Mouse (Mus musculus): Measurements from ENCODE around the gene Hoxd4.
A peak's percentile ranks its signal among the peaks of the same experiment; 100 is the strongest.

The Hoxd4 gene

DNA sequence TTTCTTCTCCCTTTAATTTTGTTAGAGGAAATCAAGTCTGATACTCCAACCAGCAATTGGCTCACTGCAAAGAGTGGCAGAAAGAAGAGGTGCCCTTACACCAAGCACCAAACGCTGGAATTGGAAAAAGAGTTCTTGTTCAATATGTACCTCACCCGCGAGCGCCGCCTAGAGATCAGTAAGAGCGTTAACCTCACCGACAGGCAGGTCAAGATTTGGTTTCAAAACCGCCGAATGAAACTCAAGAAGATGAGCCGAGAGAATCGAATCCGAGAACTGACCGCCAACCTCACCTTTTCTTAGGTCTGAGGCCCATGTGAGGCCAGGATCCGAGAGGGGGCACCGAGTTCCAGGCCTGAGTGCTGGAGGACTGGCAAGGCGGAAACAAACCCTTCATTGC, 17.7 kb upstream of the Hoxd4 start:
- DNase-seq = no peak

- no peak for DNase-seq
Measured at GRCm38 (mm10) chr2:74695383-74695782, 16.3 kb upstream of the Hoxd4 start.

DNA sequence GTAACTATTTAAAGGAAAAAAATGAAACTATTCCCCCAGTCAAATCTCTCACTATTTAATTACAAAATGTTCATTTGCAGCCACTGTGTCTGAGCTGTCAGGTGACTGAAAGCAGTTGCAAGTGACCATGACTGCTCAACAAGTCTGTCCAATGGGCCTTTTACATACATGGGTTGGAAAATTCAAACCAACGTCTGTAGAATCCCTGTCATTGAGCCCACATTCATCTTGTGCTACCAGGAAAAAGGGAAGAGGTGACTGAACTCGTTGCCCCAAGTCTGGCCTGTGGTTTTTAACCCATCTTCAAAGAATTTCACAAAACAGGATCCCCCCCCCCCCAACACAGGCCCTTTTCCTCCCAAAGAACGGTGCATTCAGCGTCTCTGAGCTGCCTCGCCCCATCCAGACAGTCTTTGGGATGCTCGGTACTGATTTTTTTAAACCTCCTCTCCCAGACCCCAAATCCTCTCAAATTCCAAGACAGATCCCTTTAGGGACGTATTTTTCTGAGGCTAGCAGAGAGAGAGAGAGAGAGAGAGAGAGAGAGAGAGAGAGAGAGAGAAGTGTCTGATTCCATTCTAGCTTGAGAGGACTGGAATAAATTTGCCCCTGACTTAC, 15.8 kb upstream of the Hoxd4 start:
- DNase-seq = no peak

- DNase-seq = no peak
Measured at GRCm38 (mm10) chr2:74696442-74697335, 15.0 kb upstream of the Hoxd4 start.

DNA sequence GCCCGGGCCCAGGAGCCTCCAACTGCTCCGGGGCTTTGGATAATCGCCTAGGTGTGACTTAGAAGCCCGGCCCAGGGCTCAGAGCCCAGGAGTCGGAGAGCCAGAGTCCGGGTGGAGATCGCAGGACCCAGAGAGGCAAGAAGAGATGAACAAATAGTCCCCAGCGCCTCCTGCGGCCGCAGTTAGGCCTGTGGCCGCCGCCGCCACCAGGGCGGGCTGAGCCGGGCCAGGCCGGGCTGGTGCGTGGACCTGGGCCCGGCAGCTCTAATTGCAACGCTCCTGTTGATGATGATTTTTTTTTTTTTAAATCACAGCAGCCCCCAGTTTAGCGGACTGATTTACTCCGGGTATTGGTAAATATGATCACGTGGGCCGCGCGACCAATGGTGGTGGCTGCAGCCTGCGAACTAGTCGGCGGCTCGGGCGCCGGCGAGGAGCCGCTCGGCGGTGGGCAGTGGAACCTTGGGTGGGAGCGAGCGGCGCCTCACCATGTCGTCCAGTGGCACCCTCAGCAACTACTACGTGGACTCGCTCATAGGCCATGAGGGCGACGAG, 14.1 kb upstream of the Hoxd4 start, which contains the start of gene Hoxd9:
Gene Hoxd9, plus strand, starts transcription at position 161 of the 555 bp plus-strand sequence.
- no peak for DNase-seq

DNA sequence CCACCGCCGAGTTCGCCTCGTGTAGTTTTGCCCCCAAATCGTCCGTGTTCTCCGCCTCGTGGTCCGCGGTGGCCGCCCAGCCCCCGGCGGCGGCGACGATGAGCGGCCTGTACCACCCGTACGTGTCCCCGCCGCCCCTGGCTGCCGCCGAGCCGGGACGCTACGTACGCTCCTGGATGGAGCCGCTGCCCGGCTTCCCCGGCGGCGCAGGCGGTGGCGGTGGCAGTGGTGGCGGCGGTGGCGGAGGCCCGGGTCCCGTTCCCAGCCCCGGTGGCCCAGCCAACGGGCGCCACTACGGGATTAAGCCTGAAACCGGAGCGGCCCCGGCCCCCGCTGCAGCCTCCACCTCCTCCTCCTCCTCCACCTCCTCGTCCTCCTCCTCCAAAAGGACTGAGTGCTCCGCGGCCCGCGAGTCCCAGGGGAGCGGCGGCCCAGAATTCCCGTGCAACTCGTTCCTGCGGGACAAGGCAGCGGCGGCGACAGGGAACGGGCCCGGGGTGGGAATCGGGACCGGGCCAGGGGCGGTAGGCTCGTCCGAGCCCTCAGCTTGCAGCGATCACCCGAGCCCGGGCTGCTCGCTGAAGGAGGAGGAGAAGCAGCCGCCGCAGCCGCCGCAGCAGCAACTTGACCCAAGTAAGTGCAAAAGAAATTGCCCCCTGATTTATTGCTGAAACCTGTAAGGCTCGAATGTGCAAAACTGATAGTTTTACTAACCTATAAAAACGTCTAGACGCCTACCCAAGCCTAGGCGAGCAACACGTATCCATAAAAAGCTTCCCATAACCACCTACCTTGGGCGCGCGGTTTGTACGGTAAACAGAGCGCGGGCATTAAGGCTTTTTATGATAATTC, 13.3 kb upstream of the Hoxd4 start:
- DNase-seq = no peak

DNA sequence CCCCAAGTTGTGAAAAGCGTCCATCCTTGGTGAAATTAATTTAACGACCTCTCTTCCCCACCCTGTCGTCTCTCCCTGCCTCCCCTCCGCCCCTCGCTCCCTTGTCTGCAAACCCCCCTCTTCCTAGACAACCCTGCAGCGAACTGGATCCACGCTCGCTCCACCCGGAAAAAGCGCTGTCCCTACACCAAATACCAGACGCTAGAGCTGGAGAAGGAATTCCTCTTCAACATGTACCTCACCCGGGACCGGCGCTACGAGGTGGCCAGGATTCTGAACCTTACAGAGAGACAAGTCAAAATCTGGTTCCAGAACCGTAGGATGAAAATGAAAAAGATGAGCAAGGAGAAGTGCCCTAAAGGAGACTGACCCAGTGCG, 12.7 kb upstream of the Hoxd4 start:
- DNase-seq = no peak

- no peak for DNase-seq
Measured at GRCm38 (mm10) chr2:74699664-74700545, 11.8 kb upstream of the Hoxd4 start.

DNA sequence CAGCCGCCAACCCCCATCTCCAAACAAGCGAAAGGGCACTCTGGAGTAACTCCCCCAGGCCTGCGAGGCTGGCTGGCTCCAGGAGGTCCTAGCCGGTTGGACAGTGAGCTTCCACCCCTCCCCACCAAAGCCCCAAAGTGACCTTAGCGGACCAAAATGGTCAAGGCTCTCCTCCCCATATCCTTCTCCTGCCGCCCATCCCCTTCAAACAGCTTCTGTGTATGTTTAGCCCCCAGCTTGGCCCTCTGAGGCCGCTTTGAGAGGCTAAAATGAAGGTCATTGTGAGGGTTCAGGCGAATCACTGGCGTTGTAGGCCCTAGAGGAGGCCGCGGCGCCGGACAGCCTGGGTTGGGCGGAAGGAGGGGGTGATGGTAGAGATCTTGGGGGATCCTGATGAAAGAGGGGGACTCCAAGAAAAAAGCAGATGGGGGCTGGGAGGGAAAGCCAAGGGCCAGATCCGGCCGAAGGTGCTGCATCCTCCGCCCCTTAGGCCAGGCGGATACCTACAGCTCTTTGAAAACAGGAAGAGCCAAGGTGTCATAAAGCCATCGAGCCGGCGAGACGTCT, 11.1 kb upstream of the Hoxd4 start:
- no peak for DNase-seq

GRCm38 (mm10) chr2:74701949-74702819, 9.5 kb upstream of the Hoxd4 start:
- DNase-seq = peak; percentile 86

DNA sequence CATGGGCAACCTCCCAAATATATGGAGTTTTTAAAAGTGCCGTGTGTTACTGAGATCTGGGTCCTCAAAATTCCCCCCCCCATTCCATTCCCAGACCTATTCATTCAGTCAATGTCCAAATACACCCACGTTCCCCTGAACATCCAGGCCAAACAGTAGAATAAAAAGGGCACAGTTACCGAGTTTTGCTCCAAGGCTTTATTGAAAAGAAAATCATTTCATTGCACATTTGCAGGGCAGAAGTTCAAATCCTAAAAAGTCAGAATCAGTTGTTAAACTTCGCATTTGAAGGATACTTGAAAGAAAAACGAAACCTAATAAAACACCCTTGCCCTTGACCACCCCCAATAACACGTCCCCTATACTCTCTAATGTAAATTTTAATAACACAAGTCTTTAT, 8.9 kb upstream of the Hoxd4 start:
- no peak for DNase-seq

GRCm38 (mm10) chr2:74703317-74703716, 8.4 kb upstream of the Hoxd4 start:
- no peak for DNase-seq

DNA sequence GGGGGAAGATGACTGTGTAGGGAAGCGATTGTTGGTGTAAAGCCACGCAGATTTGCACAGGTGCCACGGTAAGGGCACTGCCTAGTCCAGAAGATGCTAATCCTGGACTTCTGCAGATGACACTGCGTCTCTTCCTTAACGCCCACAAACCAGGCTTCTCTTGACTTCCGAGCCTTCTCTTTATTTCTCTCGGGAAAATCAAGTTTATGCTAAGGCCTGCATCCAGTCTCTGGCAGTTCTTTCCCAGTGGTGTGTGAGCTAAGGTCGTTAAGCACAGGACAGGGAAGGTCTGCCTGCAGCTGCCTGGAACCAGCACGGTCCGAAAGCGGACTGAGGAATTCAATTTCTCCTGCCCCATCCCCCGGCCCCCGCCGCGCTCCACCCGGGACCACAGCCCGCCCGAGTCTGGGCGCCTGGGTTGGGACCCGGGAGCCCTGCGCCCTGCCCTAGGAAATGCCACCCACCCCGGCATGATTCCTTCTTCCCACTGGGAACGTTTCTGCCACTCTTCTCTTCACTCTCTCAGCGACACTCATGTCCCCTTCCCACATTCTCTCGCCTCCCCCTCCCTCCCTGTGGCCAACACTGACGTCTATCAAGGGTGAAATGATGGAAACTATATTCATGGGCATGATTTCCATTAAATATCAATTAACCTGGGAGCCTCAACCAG, 7.9 kb upstream of the Hoxd4 start:
- no peak for DNase-seq

DNA sequence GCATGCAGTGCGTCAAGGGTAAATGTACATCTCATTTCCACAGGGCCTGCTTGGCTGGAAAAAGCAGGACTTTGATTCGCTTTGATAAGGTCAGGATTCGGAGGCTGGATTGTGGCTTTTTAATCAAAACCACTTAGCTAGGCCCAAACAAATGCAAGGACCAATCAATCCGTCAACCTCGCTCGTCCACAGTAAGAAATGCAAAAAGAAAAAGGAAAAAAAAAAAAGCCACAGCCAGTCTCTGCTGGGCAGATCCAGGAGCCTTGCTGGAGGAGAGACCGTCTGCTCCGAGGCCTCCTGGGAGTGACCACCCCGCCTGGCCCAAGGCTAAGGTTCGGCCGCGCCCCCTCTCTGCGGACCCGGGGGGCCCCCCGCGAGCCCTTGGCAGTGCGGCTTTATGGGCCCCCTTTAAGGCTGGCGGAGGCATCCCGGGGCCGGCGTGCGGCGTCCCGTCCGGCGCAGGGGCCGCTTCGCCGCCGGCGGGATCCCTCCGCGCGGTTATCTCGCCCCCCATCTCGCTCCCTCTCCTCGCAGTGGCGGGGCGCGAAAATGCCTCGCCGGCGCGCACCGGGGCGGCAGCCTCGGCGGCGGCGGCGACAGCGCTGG, 7.2 kb upstream of the Hoxd4 start, which contains the start of gene Hoxd8:
Gene Hoxd8, plus strand, starts transcription at position 223 of the 606 bp plus-strand sequence.
- DNase-seq = no peak

DNA sequence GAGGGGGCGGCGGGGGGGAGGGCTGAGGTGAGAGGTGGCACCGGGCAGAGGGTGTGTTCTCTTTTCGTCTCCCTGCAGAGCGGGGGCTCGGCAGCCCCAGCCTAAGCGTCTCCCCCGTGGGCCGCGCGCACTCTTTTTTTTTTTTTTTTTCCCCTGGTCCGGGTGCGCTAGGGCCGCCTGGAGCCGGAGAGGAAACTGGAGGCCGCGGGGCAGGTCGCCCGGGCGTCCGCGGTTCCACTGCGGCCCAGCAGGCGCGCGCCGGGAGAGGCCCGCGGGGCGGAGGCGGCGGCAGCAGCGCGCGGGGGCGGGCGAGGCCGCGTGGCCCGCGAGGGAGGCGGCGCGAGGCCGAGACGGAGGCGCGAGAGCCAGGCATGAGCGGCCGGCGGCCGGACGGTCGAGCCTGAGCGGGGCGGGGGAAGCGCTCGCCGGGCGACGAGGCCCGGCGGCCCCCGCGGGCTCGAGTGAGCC, 6.7 kb upstream of the Hoxd4 start:
- no peak for DNase-seq

DNA sequence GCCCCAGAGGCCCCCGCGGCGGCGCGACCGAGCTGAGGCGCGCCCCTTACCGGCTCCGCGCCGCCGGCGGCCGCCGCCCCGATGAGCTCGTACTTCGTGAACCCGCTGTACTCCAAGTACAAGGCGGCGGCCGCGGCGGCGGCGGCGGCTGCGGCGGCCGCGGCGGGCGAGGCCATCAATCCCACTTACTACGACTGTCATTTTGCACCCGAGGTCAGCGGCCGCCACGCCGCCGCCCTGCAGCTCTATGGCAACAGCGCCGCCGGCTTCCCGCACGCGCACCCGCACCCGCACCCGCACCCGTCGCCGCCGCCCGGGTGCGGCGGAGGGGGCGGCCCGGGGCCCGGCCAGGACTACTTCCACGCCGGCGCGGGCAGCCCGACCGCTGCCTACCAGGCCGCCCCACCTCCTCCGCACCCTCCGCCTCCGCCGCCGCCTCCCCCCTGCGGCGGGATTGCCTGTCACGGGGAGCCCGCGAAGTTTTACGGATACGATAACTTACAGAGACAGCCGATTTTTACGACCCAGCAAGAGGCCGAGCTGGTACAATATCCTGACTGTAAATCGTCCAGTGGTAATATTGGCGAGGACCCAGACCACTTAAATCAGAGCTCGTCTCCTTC, 6.2 kb upstream of the Hoxd4 start:
- DNase-seq = no peak

DNA sequence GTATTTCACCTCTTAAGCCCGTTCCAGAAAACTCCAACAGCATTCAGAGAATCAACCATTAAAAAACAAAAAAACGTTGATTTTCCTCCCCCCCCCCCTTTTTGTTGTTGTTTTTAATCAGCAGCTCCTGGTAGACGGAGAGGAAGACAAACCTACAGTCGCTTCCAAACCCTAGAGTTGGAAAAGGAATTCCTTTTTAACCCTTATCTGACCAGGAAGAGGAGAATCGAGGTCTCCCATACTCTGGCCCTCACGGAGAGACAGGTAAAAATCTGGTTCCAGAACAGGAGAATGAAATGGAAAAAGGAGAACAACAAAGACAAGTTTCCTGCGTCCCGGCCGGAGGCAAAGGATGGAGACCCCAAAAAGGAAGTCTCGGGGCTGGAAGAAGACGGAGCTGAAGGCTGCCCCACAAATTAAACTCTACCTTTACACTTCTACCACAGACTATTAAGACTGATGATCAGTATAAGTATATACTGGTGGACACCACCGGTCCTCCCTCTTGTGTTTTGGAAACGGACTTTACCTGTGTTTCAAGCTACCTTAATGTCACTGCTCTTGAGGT, 5.3 kb upstream of the Hoxd4 start:
- DNase-seq = no peak

GRCm38 (mm10) chr2:74707599-74707998, 4.1 kb upstream of the Hoxd4 start:
- no peak for DNase-seq

DNA sequence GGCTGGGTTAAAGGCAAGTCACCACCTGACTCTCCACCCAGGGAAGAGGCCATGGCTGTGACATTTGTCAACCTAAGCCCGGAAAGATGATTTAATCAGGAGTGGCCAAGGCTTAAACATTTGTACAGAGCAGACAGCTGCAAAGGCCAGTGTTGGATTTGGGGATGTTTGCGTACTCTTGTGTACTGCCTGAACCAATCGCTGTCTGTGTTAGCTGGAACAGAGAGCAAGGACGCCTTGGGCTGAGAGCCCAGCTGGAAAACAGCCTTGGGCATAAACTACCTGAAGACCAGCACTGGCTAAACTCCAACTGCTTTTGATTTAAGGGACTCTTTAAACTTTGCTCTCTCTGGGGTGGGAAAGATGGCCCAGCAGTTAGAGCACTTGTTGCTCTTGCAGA, 3.1 kb upstream of the Hoxd4 start:
- no peak for DNase-seq

All from lung, postnatal 14 days (tissue).